Mouse (Mus musculus): ENCODE data around the gene Msmb.
"Not testable (repeated sequence)": the region's sequence is repeated elsewhere in the genome, so short reads cannot be mapped to it uniquely, and the experiment has no call there.

The Msmb gene

GRCm38 (mm10) chr14:32141723-32142122, at the start of gene Msmb:
Gene Msmb (plus strand): TSS chr14:32142023.
- DNase-seq: no peak

GRCm38 (mm10) chr14:32093018-32093417, 48.8 kb upstream of the Msmb start:
- DNase-seq: no peak

GRCm38 (mm10) chr14:32093500-32094117, 48.2 kb upstream of the Msmb start:
- no peak for DNase-seq

GRCm38 (mm10) chr14:32095646-32096045, 46.2 kb upstream of the Msmb start:
- no peak for DNase-seq

DNA sequence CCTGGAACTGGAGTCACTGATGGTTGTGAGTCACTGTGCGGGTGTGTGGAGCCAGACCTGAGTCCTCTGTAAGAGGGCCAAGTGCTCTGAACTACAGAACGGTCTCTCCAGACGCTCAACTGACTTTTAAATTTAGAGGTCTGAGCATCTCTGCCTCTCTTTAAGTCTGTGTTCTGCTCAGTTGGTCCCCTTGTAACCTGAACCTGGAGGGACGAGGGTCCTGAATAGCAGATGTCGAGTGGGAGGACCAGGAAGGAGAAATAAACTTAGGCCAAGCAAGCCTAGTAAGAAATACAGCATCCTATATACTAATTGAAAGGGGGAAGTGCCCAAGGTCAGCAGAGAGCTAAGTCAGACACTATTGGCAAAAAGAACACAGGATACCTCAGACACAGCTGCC, 45.1 kb upstream of the Msmb start:
- DNase-seq: no peak

GRCm38 (mm10) chr14:32097691-32098090, 44.1 kb upstream of the Msmb start:
- no peak for DNase-seq

- no peak for DNase-seq
These were observed 42.9 kb upstream of the Msmb start for GRCm38 (mm10) chr14:32098951-32099350.

DNA sequence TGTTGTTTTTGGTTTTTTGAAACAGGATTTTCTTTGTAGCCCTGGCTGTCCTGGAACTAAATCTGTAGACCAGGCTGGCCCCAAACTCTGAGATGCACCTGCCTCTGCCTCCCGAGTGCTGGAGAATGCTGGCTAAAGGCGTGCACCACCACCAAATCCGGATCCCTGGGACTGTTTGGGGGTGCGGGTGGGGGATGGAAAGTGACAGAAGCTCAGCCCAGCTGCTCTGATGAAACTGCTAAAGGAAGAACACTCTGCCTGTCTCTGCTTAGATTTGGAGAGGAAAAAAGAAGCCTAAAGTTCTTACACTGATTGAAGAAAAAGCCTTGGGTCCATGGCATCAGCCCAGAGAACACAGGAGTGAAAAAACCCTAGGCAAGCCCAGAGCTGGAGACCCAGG, 38.3 kb upstream of the Msmb start:
- no peak for DNase-seq

- peak; percentile 22 to 27 for DNase-seq
These were observed 36.2 kb upstream of the Msmb start for GRCm38 (mm10) chr14:32105663-32106062.

- no peak for DNase-seq
These were observed 34.9 kb upstream of the Msmb start for GRCm38 (mm10) chr14:32106911-32107310.

DNA sequence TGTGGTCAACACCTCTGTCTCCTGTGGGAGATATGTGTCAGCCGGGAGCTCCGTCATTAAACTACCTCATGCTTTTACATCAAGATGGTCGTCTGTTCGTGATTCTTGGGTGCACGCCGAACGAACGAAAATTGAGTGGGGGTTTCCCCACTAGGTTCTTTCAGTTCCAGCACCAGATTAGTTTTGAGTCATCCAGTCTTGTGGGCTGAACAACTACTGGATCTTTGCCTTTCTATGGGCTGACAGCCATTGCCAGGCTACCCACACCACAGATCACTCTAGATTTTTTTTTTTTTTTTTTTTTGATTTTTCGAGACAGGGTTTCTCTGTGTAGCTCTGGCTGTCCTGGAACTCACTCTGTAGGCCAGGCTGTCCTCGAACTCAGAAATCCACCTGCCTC, 29.7 kb upstream of the Msmb start:
- DNase-seq: not testable (repeated sequence)

DNA sequence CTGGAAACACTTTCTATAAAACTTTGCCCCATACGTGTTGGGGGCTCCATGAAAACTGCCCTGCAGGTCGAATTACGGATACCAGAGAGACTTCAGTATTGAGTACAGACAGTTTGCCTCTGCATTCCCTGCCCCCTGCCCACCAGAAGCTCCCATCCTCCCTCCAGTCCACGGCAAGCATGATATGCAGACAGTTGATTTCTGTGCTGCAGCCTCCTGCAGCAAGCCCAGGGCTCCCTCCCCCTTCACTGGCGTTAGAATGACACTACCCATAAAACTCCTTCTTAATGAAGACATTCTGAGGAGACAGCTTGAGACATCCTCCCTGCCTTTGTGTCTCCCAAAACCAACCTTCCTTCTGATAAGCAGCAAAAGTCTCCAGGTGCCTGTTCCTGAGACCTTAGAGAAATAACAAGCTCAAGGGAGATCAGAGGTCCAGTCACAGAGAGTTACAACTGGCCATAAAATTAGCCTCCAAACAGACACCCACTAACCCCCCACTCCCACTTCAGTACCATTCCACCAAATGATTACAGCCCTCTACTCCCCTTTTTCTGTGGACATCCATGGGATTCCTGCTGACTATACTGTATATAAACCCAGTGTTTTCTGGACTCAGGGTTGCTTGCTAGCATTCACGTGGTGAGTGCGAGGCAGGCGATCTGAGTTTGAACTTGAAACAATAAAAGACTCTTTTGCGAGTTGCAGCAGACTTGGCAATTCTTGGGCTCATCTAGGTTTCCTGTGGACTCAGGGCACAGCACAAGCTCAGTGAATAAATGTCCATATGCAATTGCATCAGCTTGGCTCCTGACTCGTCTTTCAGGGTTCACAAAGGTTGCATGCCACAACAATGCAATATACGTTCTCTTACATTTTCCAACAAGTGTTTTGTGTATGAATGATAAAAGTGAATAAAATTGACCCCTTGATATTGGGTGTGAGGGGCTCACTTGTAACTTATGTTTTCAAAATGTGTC, 20.6 kb upstream of the Msmb start:
- DNase-seq: no peak

DNA sequence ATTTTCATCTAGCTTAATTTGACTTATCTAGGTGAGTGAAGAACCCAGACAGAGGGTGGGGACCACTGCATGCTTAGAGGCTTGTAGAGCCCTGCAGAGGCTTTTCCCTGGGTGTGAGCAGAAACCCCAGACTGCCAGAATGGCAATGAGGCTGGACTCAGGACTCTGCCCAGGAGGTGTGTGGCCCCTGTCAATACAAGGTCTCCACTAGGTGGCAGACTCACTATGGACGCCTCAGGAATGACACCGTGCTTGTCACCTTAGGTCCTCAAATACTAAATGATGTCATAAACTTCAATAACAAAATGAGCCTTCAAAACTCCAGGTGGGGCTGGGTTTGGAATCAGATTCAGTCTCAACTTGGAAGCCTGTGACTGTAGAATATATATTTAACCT, 19.9 kb upstream of the Msmb start:
- peak; percentile 10 to 40 for DNase-seq

DNA sequence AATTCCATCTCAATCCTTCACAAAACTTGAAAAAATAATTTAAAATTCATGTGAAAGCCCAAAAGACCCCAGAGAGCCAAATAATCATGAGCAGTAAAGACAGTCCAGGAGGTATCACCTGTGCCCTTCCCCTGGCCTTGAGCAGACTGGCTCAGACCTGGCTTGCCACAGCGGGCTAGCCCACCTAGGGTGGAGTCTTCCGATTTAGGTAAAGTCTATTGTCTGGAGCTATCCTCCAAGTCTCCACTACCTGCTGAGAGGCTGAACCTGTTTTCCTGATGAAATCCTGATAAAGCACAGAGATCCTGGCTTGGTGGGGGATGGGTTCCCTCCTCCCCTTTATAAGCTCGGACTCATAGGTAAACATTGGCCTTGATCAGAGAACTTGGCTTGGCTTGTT, 17.6 kb upstream of the Msmb start:
- DNase-seq: no peak

GRCm38 (mm10) chr14:32125256-32125655, 16.6 kb upstream of the Msmb start:
- DNase-seq: not testable (repeated sequence)

- no peak for DNase-seq
These were observed 13.4 kb upstream of the Msmb start for GRCm38 (mm10) chr14:32128409-32128808.

DNA sequence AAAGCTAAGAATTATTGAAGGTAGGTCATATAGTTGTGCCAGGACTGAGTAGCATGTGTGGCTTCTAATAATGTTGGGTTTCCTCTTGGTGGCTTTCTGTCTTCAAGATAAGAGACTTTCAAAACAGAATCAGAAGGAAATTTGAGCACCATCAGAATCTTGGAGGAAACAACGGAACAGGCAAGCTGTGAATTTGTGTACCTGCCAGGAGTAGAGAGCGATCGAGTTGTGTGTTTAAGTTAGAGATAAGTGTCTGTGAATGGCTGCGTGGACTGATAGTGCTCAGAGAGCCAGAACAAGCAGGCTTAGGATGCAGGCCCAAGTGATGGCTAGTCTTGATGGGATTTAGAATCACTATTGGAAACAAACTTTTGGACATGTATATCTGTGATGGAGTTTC, 10.0 kb upstream of the Msmb start:
- no peak for DNase-seq

DNA sequence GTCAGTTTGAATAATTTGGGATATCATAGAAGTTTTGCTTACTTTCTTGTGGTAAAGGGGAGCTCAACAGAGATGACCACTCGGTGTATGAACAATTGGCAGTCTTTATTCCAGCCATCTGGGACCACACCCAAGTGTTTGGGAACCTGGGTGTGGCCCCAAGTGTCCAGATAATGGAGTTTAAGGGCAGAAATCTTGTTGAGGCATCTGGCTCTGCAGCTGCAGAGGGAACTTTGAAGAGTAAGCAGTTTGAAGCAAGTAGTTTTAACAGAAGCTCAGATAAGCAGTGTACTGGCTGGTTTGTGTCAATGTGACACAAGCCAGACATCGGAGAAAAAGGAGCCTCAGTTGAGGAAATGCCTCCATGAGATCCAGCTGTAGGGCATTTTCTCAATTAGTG, 7.5 kb upstream of the Msmb start:
- DNase-seq: no peak

- not testable (repeated sequence) for DNase-seq
These were observed 5.4 kb upstream of the Msmb start for GRCm38 (mm10) chr14:32136467-32136866.

- no peak for DNase-seq
These were observed 1.4 kb upstream of the Msmb start for GRCm38 (mm10) chr14:32140359-32140965.

GRCm38 (mm10) chr14:32144734-32145133, 2.9 kb downstream of the Msmb start:
- DNase-seq: no peak

DNA sequence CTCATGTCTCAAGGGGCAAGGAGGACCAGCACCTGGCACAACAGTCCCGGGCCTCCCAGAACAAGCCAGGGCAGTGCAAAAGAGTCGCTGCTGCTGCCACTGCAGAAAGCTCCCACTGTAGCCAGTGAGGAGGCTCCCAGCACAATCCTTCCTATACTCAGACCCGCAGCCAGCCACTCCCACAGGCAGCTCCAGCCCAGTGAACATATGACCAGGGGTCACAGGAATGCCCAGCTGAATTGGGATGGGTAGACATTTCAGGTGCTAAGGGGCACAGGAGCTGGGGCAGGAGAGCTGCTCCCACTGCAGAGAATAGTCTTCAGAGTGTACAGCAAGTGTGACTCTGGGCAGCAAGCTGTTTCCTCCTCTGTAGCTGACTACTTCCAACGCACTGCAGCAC, 3.6 kb downstream of the Msmb start:
- DNase-seq: no peak

GRCm38 (mm10) chr14:32145809-32146511, 4.1 kb downstream of the Msmb start:
- no peak for DNase-seq

Measured in cerebellum, postnatal 25 days (tissue).